Mouse (Mus musculus) monocyte, adult 5-6 weeks (primary cell): ENCODE results near the gene Mup17. TPM values are rescaled to one million over a fixed set of nuclear protein-coding genes. Genes with fewer than 3 reads are reported as not detected.
"Not testable (repeated sequence)": the region's sequence is repeated elsewhere in the genome, so short reads cannot be mapped to it uniquely, and the experiment has no call there.

Experiments used
- ATAC-seq: fragments of 153-309, 156-312 bp; replicated peaks from 2 replicates; pipeline ENCODE4 v1.8.0; 2017; ENCODE audit warnings: mild to moderate bottlenecking; ENCODE audit not compliant: low TSS enrichment, insufficient number of reproducible peaks, severe bottlenecking, poor library complexity, low FRiP score
- total RNA-seq: library from RNA; stranded (forward); fragments of 200-1000, 200-491, 200-594 nt; gene quantifications from 3 replicates; pipeline ENCODE4 v1.2.3, GENCODE M21; 2017

The Mup17 gene
- not detected in 3 replicates for total RNA-seq

DNA sequence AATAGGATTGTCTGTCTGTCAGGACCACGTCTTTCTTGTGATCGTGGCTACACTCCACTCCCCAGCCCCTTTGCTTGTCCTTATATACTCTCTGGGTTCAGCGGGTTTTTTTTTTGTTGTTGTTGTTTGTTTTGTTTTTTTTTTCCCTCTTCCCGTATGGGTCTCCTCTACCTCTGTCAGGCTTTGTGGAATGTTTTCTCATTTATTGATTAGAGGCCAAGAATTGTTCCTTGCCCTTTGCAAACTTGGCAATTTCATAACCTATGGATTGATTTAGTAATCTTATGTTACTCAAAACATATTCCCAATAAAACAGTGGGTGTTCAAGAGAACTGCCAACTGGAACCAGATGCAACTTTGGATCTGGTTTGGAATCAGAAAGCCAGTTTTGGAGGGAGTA lies at the start of gene Mup17:
Mup17 (minus strand) TSS at position 101 of the 400 bp plus-strand sequence.
- not testable (repeated sequence) for ATAC-seq

GRCm38 (mm10) chr4:61571561-61571960 lies 24.1 kb downstream of the Mup17 start:
- not testable (repeated sequence) for ATAC-seq

DNA sequence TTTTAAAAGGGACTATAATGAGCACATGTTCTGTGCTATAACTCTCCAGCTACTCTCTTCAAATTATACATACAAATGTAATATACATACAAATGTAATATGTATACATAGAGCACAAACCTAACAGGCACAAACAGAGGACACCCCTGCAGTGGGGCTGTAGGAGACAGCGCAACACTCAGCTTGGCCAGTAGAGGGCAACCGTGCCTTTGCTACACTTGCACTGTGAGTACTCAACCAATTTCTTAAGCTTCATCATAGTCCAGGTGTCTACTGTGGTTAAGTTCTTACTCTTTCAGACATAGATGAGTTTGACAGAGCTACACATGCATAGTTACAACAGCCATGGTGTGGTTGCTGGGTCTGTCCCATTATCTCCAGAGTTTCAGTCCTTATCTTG lies 39.8 kb downstream of the Mup17 start:
- ATAC-seq: not testable (repeated sequence)

Other genes with a start within 250 kb of the Mup17 start
- gene Mup15, start 156.1 kb downstream of the Mup17 start, total RNA-seq: not detected in 3 replicates
- not detected in 3 replicates for gene Mup16, start 76.3 kb downstream of the Mup17 start, total RNA-seq
- gene Mup18, start 78.3 kb upstream of the Mup17 start, total RNA-seq: not detected in 3 replicates
- gene Mup19, start 186.4 kb upstream of the Mup17 start, total RNA-seq: not detected in 3 replicates
- not detected in 3 replicates for gene Mup5, start 239.4 kb upstream of the Mup17 start, total RNA-seq